Mouse (Mus musculus) liver, embryonic 12.5 days (tissue): Measurements from ENCODE around the gene Glt28d2. TPM values are rescaled to one million over a fixed set of nuclear protein-coding genes. Genes with fewer than 3 reads are reported as not detected.

Source experiments
- ATAC-seq: fragments of 200-750 bp; cut with Nextera tagmentation; 2 replicates; pipeline ENCODE4 v1.8.0; 2017; ENCODE audit warnings: moderate number of reproducible peaks, mild to moderate bottlenecking, moderate library complexity
- H3K27ac ChIP-seq: fragments of 300-500 bp; sonication (generic); 2 replicates; pipeline ENCODE4 v1.5.1; 2016; ENCODE audit warnings: mild to moderate bottlenecking
- H3K27me3 ChIP-seq: fragments of 300-500 bp; sonication (generic); replicated peaks from 2 replicates; pipeline ENCODE4 v1.6.1; 2016; ENCODE audit warnings: mild to moderate bottlenecking, moderate library complexity
- H3K36me3 ChIP-seq: fragments of 300-500 bp; sonication (generic); 2 replicates; pipeline ENCODE4 v1.6.1; 2016; ENCODE audit warnings: mild to moderate bottlenecking, moderate library complexity
- H3K4me1 ChIP-seq: fragments of 300-500 bp; sonication (generic); 2 replicates; pipeline ENCODE4 v1.6.1; 2016
- H3K4me2 ChIP-seq: fragments of 300-500 bp; sonication (generic); 2 replicates; pipeline ENCODE4 v1.6.1; 2016; ENCODE audit warnings: mild to moderate bottlenecking, moderate library complexity
- H3K4me3 ChIP-seq: fragments of 300-500 bp; sonication (generic); 2 replicates; pipeline ENCODE4 v1.5.1; 2016; ENCODE audit warnings: mild to moderate bottlenecking, moderate library complexity
- H3K9ac ChIP-seq: fragments of 300-500 bp; sonication (generic); 2 replicates; pipeline ENCODE4 v1.6.1; 2016; ENCODE audit warnings: mild to moderate bottlenecking, moderate library complexity
- H3K9me3 ChIP-seq: fragments of 300-500 bp; sonication (generic); replicated peaks from 2 replicates; pipeline ENCODE4 v1.6.1; 2016; ENCODE audit warnings: mild to moderate bottlenecking, moderate library complexity
- WGBS: fragments of 180-500 bp; shearing (Covaris S2); methylation state at CpG from one replicate; pipeline ENCODE4 v1.1.7; 2016; ENCODE audit not compliant: insufficient replicate concordance; 5-methylcytosine and 5-hydroxymethylcytosine counted together
- polyA plus RNA-seq: library from polyadenylated mRNA; unstranded; fragments of >200 nt; fragmentation: Nextera tagmentation; extraction: Ambion mirVana; gene quantifications from 2 replicates; pipeline ENCODE4 v1.2.1, GENCODE M21; 2016

Gene Glt28d2
- polyA plus RNA-seq, 1 experiment from 2014 or later, result 0.24 TPM

GRCm38 (mm10) chr3:85862886-85863285 lies 24.4 kb downstream of the Glt28d2 start:
- Histone ChIP-seq H3K4me2 (no peak overlapping the region), H3K9ac (no peak overlapping the region), H3K4me1 (peaks cover 12% of the 10 kb centered on the region), H3K36me3 (no peaks in the 10 kb centered on the region), H3K27ac (no peak overlapping the region), H3K4me3 (no peak overlapping the region), H3K27me3 (no peaks in the 10 kb centered on the region), H3K9me3 (no peaks in the 10 kb centered on the region)
- ATAC-seq, result no peak
- WGBS, result 70% methylated on average over 2 of the region's 2 CpGs

- Histone ChIP-seq H3K4me1 (peaks cover 30% of the 10 kb centered on the region), H3K27me3 (no peaks in the 10 kb centered on the region), H3K27ac (no peak overlapping the region), H3K4me2 (no peak overlapping the region), H3K9ac (no peak overlapping the region), H3K4me3 (no peak overlapping the region), H3K9me3 (no peaks in the 10 kb centered on the region), H3K36me3 (no peaks in the 10 kb centered on the region)
- ATAC-seq, result no peak
- WGBS, result 49% methylated on average over 5 of the region's 5 CpGs
Observed at GRCm38 (mm10) chr3:85860996-85861395, 26.3 kb downstream of the Glt28d2 start.

DNA sequence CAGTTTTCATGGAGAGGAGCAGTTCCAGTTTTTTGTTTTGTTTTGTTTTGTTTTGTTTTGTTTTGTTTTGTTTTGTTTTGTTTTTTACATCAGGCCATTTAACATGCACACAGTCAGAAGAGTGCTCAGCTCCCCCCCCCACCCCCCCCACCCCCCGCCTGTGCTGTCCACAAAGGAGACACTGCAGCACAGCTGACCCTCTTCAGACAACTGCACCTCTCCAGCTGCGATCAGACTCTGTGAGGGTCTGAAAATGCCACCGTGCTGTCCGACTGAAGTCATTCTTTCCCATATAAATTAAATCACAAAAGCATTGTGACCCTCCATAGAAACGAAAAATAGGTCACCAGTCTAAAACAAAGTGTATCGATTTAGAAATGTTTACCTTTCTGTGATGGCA lies 28.0 kb downstream of the Glt28d2 start:
- 80% methylated on average over 6 of the region's 6 CpGs for WGBS
- Histone ChIP-seq H3K4me1 (peaks cover 44% of the 10 kb centered on the region), H3K4me3 (no peak overlapping the region), H3K4me2 (no peak overlapping the region), H3K27me3 (no peaks in the 10 kb centered on the region), H3K9ac (no peak overlapping the region), H3K36me3 (no peaks in the 10 kb centered on the region), H3K27ac (no peak overlapping the region), H3K9me3 (no peaks in the 10 kb centered on the region)
- ATAC-seq, result no peak

DNA sequence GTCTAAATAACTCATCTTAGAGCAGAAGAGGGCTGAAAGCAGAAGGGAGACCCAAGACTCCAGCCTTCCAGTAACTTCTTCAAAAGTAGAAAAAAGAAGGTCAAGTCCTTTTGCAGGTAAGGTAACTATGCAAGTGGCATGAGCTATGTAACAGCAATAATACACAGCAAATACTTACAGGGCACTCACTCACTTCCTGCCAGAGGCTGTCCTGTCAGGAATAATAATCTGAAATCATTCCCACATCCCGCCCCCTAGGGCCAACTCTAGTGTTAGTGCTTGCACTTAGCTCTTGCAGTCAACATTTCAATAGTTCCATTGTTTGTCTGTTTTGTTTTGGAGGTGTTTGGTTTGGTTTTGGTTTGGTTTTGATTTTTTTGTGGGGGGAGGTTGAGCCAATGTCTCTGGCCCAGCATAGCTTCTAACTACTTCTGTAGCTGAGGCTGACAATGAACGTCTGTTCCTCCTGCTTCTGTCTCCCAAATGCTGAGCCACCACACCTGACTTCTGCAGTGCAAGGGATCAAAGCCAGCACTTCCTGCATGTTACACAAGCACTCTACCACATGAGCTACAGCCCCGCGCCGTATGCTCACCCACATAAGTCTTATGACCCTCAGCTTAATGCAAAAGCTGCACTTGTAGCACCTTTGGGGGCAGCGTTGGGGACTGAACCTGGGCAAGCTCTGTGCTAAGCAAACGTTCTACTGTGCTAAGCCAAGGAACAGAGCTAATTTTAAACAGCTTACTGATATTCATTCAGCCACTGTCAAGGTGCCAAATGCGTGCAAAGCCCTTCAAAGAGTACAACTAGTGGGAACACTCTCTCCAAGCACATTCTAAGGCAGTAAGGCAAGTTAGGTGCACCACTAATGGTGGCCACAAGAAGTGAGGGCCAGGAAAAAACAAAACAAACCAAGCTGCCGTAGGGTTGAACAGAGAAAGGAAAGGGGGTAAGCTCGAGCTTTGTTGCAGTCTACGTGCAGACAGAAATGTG lies 28.9 kb downstream of the Glt28d2 start:
- H3K4me2 ChIP-seq, result no peak overlapping the region
- no peak overlapping the region for H3K4me3 ChIP-seq
- H3K36me3 ChIP-seq, result no peaks in the 10 kb centered on the region
- H3K9me3 ChIP-seq, result no peaks in the 10 kb centered on the region
- no peak for ATAC-seq
- H3K27ac ChIP-seq, result no peak overlapping the region
- no peak overlapping the region for H3K9ac ChIP-seq
- peaks cover 44% of the 10 kb centered on the region for H3K4me1 ChIP-seq
- no peaks in the 10 kb centered on the region for H3K27me3 ChIP-seq
- 63% methylated on average over 11 of the region's 11 CpGs for WGBS

DNA sequence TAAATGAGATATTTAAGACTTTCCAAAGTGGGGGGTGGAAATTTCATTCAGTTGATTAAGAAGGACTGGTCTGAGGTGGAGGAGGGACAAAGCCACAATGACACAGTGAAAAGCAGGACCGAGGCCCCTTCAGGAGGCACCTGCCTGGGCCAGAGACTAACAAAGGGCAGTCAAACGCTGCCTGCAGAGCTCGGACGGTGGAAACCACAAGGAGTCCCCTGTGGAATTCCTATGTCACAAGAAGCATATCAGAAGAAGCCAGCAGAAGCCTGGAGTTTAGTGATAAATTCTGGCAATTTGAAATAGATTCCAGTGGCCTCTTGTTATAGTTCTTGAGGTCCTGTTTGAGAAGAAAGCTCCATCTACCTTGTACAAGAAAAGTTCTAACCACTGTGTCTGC lies 30.2 kb downstream of the Glt28d2 start:
- Histone ChIP-seq H3K4me2 (peak overlapping the region; percentile 35), H3K9me3 (no peaks in the 10 kb centered on the region), H3K4me1 (peaks cover 44% of the 10 kb centered on the region), H3K9ac (no peak overlapping the region), H3K36me3 (no peaks in the 10 kb centered on the region), H3K27me3 (no peaks in the 10 kb centered on the region), H3K4me3 (no peak overlapping the region), H3K27ac (peak overlapping the region; percentile 66)
- ATAC-seq, result peak; percentile 61
- 18% methylated on average over 4 of the region's 4 CpGs for WGBS

- Histone ChIP-seq H3K36me3 (no peaks in the 10 kb centered on the region), H3K4me2 (no peak overlapping the region)
- 49% methylated on average over 5 of the region's 5 CpGs for WGBS
Observed at GRCm38 (mm10) chr3:85855947-85856346, 31.4 kb downstream of the Glt28d2 start.

DNA sequence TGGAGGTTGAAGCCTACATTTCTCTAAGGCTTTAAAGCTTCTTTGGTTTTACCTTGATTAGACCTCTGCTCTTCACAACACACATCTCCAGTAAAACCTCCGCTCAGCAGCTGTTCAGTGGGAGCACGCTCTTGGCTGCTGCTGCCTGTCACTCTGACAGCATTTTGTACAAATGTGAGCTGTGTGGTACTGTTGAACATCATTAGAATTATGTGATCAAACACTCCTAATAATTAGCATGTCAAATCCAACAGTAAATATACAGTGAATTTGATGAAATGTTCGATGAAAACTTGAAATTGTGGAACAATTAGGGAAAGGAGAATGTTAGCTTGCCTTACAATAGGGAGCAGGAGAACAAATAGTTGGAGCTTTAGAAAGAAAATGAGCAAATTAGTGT lies 32.3 kb downstream of the Glt28d2 start:
- no peak overlapping the region for H3K4me3 ChIP-seq
- no peak overlapping the region for H3K27ac ChIP-seq
- H3K27me3 ChIP-seq, result no peaks in the 10 kb centered on the region
- H3K36me3 ChIP-seq, result no peaks in the 10 kb centered on the region
- WGBS, result 75% methylated on average over 3 of the region's 3 CpGs
- H3K9ac ChIP-seq, result no peak overlapping the region
- H3K9me3 ChIP-seq, result no peaks in the 10 kb centered on the region
- H3K4me2 ChIP-seq, result no peak overlapping the region
- H3K4me1 ChIP-seq, result peaks cover 44% of the 10 kb centered on the region
- no peak for ATAC-seq

More at GRCm38 (mm10) chr3:85855947-85856346, 31.4 kb downstream of the Glt28d2 start:
- Histone ChIP-seq H3K4me3 (no peak overlapping the region), H3K4me1 (peaks cover 44% of the 10 kb centered on the region), H3K27ac (peak overlapping the region; percentile 66), H3K9ac (no peak overlapping the region), H3K27me3 (no peaks in the 10 kb centered on the region), H3K9me3 (no peaks in the 10 kb centered on the region)
- peak; percentile 90 for ATAC-seq

GRCm38 (mm10) chr3:85854143-85854542 lies 33.2 kb downstream of the Glt28d2 start:
- Histone ChIP-seq H3K4me3 (no peak overlapping the region), H3K27ac (no peak overlapping the region), H3K4me2 (no peak overlapping the region), H3K36me3 (no peaks in the 10 kb centered on the region), H3K27me3 (no peaks in the 10 kb centered on the region), H3K9me3 (no peaks in the 10 kb centered on the region), H3K9ac (no peak overlapping the region), H3K4me1 (peaks cover 44% of the 10 kb centered on the region)
- no peak for ATAC-seq
- 84% methylated on average over 6 of the region's 6 CpGs for WGBS

- Histone ChIP-seq H3K4me2 (no peak overlapping the region), H3K27ac (no peak overlapping the region), H3K9me3 (no peaks in the 10 kb centered on the region), H3K27me3 (no peaks in the 10 kb centered on the region), H3K36me3 (no peaks in the 10 kb centered on the region), H3K4me3 (no peak overlapping the region), H3K4me1 (peaks cover 41% of the 10 kb centered on the region), H3K9ac (no peak overlapping the region)
- no peak for ATAC-seq
- WGBS, result 83% methylated on average over 4 of the region's 4 CpGs
Observed at GRCm38 (mm10) chr3:85853715-85854114, 33.6 kb downstream of the Glt28d2 start.

- Histone ChIP-seq H3K9me3 (no peaks in the 10 kb centered on the region), H3K4me3 (no peak overlapping the region), H3K9ac (no peak overlapping the region), H3K36me3 (no peaks in the 10 kb centered on the region), H3K4me2 (no peak overlapping the region), H3K27ac (no peak overlapping the region), H3K4me1 (peaks cover 6% of the 10 kb centered on the region; the same call in 1 of the 2 replicates), H3K27me3 (no peaks in the 10 kb centered on the region)
- ATAC-seq, result no peak
- 76% methylated on average over 1 of the region's 1 CpGs for WGBS
Observed at GRCm38 (mm10) chr3:85850079-85850478, 37.2 kb downstream of the Glt28d2 start.

- Histone ChIP-seq H3K4me2 (no peak overlapping the region), H3K9me3 (no peaks in the 10 kb centered on the region), H3K27me3 (no peaks in the 10 kb centered on the region), H3K4me3 (no peak overlapping the region), H3K9ac (no peak overlapping the region), H3K4me1 (no peaks in the 10 kb centered on the region), H3K36me3 (no peaks in the 10 kb centered on the region), H3K27ac (no peak overlapping the region)
- ATAC-seq, result no peak
- 74% methylated on average over 1 of the region's 1 CpGs for WGBS
Observed at GRCm38 (mm10) chr3:85846316-85846715, 41.0 kb downstream of the Glt28d2 start.

DNA sequence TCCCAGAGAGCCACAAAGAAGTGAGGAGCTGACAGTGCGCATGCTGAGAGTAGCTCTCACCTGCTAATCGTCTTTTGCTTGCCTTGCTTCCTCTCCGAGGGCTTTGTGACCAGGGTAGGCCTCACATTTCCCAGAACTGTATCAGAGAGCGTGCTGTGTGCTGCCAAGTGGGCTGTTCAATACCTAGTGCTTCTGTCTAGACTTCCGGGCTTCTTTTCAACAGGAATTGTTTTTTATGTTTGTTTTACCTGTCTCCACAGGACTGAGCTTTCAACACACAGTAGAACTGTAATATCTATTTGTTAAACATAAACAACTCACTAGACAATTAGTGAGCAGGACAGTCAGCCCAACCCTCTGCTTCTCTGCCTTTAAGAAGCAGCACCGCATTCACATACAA lies 42.0 kb downstream of the Glt28d2 start:
- no peak; the same call in 1 of the 2 replicates for ATAC-seq
- no peaks in the 10 kb centered on the region for H3K36me3 ChIP-seq
- no peaks in the 10 kb centered on the region for H3K9me3 ChIP-seq
- no peak overlapping the region for H3K9ac ChIP-seq
- WGBS, result 63% methylated on average over 6 of the region's 6 CpGs
- no peak overlapping the region for H3K4me2 ChIP-seq
- no peak overlapping the region for H3K4me3 ChIP-seq
- H3K4me1 ChIP-seq, result no peaks in the 10 kb centered on the region
- no peak overlapping the region for H3K27ac ChIP-seq
- H3K27me3 ChIP-seq, result no peaks in the 10 kb centered on the region
